Mouse (Mus musculus) MEL-GATA-1-ER (cell line): ENCODE data around the gene Eri3.

Source experiments
- DNase-seq: peaks from one replicate; pipeline ENCODE4 v3.0.0-alpha.2; 2012; ENCODE audit warnings: low read depth; ENCODE audit errors: extremely low read depth

The Eri3 gene

GRCm38 (mm10) chr4:117550140-117550851 lies at the start of gene Eri3:
Eri3 (plus strand) TSS chr4:117550365.
- DNase-seq, result peak; percentile 96

GRCm38 (mm10) chr4:117518246-117518645 lies 31.9 kb upstream of the Eri3 start:
- DNase-seq, result no peak

- DNase-seq, result no peak
These were observed 28.8 kb upstream of the Eri3 start for GRCm38 (mm10) chr4:117521350-117521749.

GRCm38 (mm10) chr4:117525990-117526389 lies 24.2 kb upstream of the Eri3 start:
- DNase-seq, result no peak

- no peak for DNase-seq
These were observed 22.9 kb upstream of the Eri3 start for GRCm38 (mm10) chr4:117527116-117527899.

- no peak for DNase-seq
These were observed 22.2 kb upstream of the Eri3 start for GRCm38 (mm10) chr4:117527952-117528351.

GRCm38 (mm10) chr4:117529843-117530242 lies 20.3 kb upstream of the Eri3 start:
- no peak for DNase-seq

- DNase-seq, result no peak
These were observed 14.5 kb upstream of the Eri3 start for GRCm38 (mm10) chr4:117535496-117536200.

GRCm38 (mm10) chr4:117537002-117537401 lies 13.2 kb upstream of the Eri3 start:
- DNase-seq, result peak; percentile 76

GRCm38 (mm10) chr4:117539329-117539980 lies 10.7 kb upstream of the Eri3 start:
- DNase-seq, result no peak

- no peak for DNase-seq
These were observed 9.6 kb upstream of the Eri3 start for GRCm38 (mm10) chr4:117540571-117540970.

- DNase-seq, result no peak
These were observed 4.7 kb upstream of the Eri3 start for GRCm38 (mm10) chr4:117545448-117545847.

- DNase-seq, result no peak
These were observed 3.5 kb upstream of the Eri3 start for GRCm38 (mm10) chr4:117546616-117547015.

GRCm38 (mm10) chr4:117549576-117549975 lies 589 bp upstream of the Eri3 start:
- no peak for DNase-seq

- no peak for DNase-seq
These were observed 1.2 kb downstream of the Eri3 start for GRCm38 (mm10) chr4:117551144-117552000.

GRCm38 (mm10) chr4:117555495-117555894 lies 5.3 kb downstream of the Eri3 start:
- no peak for DNase-seq

GRCm38 (mm10) chr4:117556372-117556771 lies 6.2 kb downstream of the Eri3 start:
- DNase-seq, result no peak

GRCm38 (mm10) chr4:117557068-117557645 lies 7.0 kb downstream of the Eri3 start:
- no peak for DNase-seq

- no peak for DNase-seq
These were observed 13.8 kb downstream of the Eri3 start for GRCm38 (mm10) chr4:117563967-117564366.

GRCm38 (mm10) chr4:117568846-117569245 lies 18.7 kb downstream of the Eri3 start:
- DNase-seq, result no peak
